Mouse (Mus musculus) mature B cell (primary cell): ENCODE results near the gene Zdhhc1.

ENCODE experiments used
- in situ Hi-C: fragments of 300-500 bp; cut with MboI; formaldehyde crosslinking; loops from 2 replicates; pipeline ENCODE4 v1.14.3; 2019

Gene Zdhhc1

GRCm38 (mm10) chr8:105517346-105517745, 20.6 kb upstream of the Zdhhc1 start:
- in situ Hi-C loops = no loop called here

GRCm38 (mm10) chr8:105516018-105516645, 19.4 kb upstream of the Zdhhc1 start:
- in situ Hi-C loops = no loop called here

- in situ Hi-C loops = no loop called here
Observed at GRCm38 (mm10) chr8:105514656-105515055, 18.0 kb upstream of the Zdhhc1 start.

GRCm38 (mm10) chr8:105514194-105514593, 17.5 kb upstream of the Zdhhc1 start:
- in situ Hi-C loops = no loop called here

GRCm38 (mm10) chr8:105509997-105510735, 13.5 kb upstream of the Zdhhc1 start:
- in situ Hi-C loops = no loop called here

- in situ Hi-C loops = no loop called here
Observed at GRCm38 (mm10) chr8:105508758-105509157, 12.1 kb upstream of the Zdhhc1 start.

- in situ Hi-C loops = no loop called here
Observed at GRCm38 (mm10) chr8:105506977-105507376, 10.3 kb upstream of the Zdhhc1 start.

GRCm38 (mm10) chr8:105504617-105505016, 7.9 kb upstream of the Zdhhc1 start:
- in situ Hi-C loops = no loop called here

GRCm38 (mm10) chr8:105499787-105500186, 3.1 kb upstream of the Zdhhc1 start:
- in situ Hi-C loops = no loop called here

GRCm38 (mm10) chr8:105495350-105496302, 1.1 kb downstream of the Zdhhc1 start:
- in situ Hi-C loops = no loop called here

- in situ Hi-C loops = no loop called here
Observed at GRCm38 (mm10) chr8:105494566-105494965, 2.1 kb downstream of the Zdhhc1 start.

- in situ Hi-C loops = no loop called here
Observed at GRCm38 (mm10) chr8:105493495-105493894, 3.2 kb downstream of the Zdhhc1 start.

GRCm38 (mm10) chr8:105489281-105489680, 7.4 kb downstream of the Zdhhc1 start:
- in situ Hi-C loops = no loop called here

GRCm38 (mm10) chr8:105488082-105488481, 8.6 kb downstream of the Zdhhc1 start:
- in situ Hi-C loops = no loop called here

GRCm38 (mm10) chr8:105484392-105484791, 12.3 kb downstream of the Zdhhc1 start:
- in situ Hi-C loops = no loop called here

- in situ Hi-C loops = no loop called here
Observed at GRCm38 (mm10) chr8:105484030-105484368, 12.7 kb downstream of the Zdhhc1 start.

- in situ Hi-C loops = no loop called here
Observed at GRCm38 (mm10) chr8:105483212-105484029, 13.3 kb downstream of the Zdhhc1 start.

- in situ Hi-C loops = no loop called here
Observed at GRCm38 (mm10) chr8:105482123-105482522, 14.6 kb downstream of the Zdhhc1 start.

GRCm38 (mm10) chr8:105481453-105481852, 15.2 kb downstream of the Zdhhc1 start:
- in situ Hi-C loops = no loop called here

GRCm38 (mm10) chr8:105481013-105481412, 15.7 kb downstream of the Zdhhc1 start:
- in situ Hi-C loops = no loop called here

GRCm38 (mm10) chr8:105477792-105478191, 18.9 kb downstream of the Zdhhc1 start:
- in situ Hi-C loops = no loop called here
